Mouse (Mus musculus): ENCODE results near the gene Rftn2. TPM values are rescaled to one million over a fixed set of nuclear protein-coding genes. Genes with fewer than 3 reads are reported as not detected.

Rftn2 gene
- polyA plus RNA-seq, 1 experiment from 2014 or later = 13.6 TPM

GRCm38 (mm10) chr1:55225398-55225797, 1.2 kb downstream of the Rftn2 start:
- Histone ChIP-seq H3K4me2 (replicated peaks; ENCODE audit: low read depth, low read length) (peak overlapping the region; percentile 56), H3K9me3 (ENCODE audit: low read length) (no peaks in the 10 kb centered on the region), H3K27me3 (replicated peaks; ENCODE audit: insufficient read depth, low read length) (no peaks in the 10 kb centered on the region), H3K4me3 (ENCODE audit: low read depth, low read length) (peak overlapping the region; percentile 48), H3K27ac (ENCODE audit: low read length) (no peak overlapping the region), H3K4me1 (ENCODE audit: insufficient read depth, low read depth, low read length) (peaks cover 9% of the 10 kb centered on the region; the same call in 1 of the 2 replicates), H3K9ac (replicated peaks; ENCODE audit: low read depth) (peak overlapping the region; percentile 44), H3K36me3 (ENCODE audit: insufficient read depth, low read length) (no peaks in the 10 kb centered on the region)
- 36% methylated on average over 3 of the region's 3 CpGs for WGBS
- no peak for DNase-seq (ENCODE audit: low spot score)
- TF ChIP-seq EP300 (IDR thresholded peaks at IDR 0.05) (no peak), CTCF (IDR thresholded peaks at IDR 0.05) (no peak)
- 0 out of 2 replicates have a peak, but pooled peaks have one; percentile 25 for ATAC-seq

- Histone ChIP-seq H3K27me3 (replicated peaks; ENCODE audit: insufficient read depth, low read length) (no peaks in the 10 kb centered on the region), H3K9ac (replicated peaks; ENCODE audit: low read depth) (no peak overlapping the region), H3K36me3 (ENCODE audit: insufficient read depth, low read length) (no peaks in the 10 kb centered on the region), H3K9me3 (ENCODE audit: low read length) (no peaks in the 10 kb centered on the region), H3K4me2 (replicated peaks; ENCODE audit: low read depth, low read length) (peak overlapping the region; percentile 56), H3K4me1 (ENCODE audit: insufficient read depth, low read depth, low read length) (peaks cover 9% of the 10 kb centered on the region; the same call in 1 of the 2 replicates), H3K4me3 (ENCODE audit: low read depth, low read length) (no peak overlapping the region), H3K27ac (ENCODE audit: low read length) (no peak overlapping the region)
- ATAC-seq (no peak), DNase-seq (ENCODE audit: low spot score) (no peak)
- TF ChIP-seq EP300 (IDR thresholded peaks at IDR 0.05) (no peak), CTCF (IDR thresholded peaks at IDR 0.05) (no peak)
- 77% methylated on average over 11 of the region's 11 CpGs for WGBS
Observed at GRCm38 (mm10) chr1:55224111-55224510, 2.5 kb downstream of the Rftn2 start.

- ATAC-seq = no peak
- Histone ChIP-seq H3K4me1 (ENCODE audit: insufficient read depth, low read depth, low read length) (peaks cover 9% of the 10 kb centered on the region; the same call in 1 of the 2 replicates), H3K36me3 (ENCODE audit: insufficient read depth, low read length) (no peaks in the 10 kb centered on the region), H3K4me3 (ENCODE audit: low read depth, low read length) (no peak overlapping the region), H3K4me2 (replicated peaks; ENCODE audit: low read depth, low read length) (no peak overlapping the region), H3K27me3 (replicated peaks; ENCODE audit: insufficient read depth, low read length) (no peaks in the 10 kb centered on the region), H3K9me3 (ENCODE audit: low read length) (no peaks in the 10 kb centered on the region), H3K9ac (replicated peaks; ENCODE audit: low read depth) (no peak overlapping the region), H3K27ac (ENCODE audit: low read length) (no peak overlapping the region)
- no peak for DNase-seq (ENCODE audit: low spot score)
- TF ChIP-seq CTCF (IDR thresholded peaks at IDR 0.05) = no peak
- no peak for TF ChIP-seq EP300 (IDR thresholded peaks at IDR 0.05)
- WGBS = 87% methylated on average over 7 of the region's 7 CpGs
Observed at GRCm38 (mm10) chr1:55223026-55223425, 3.6 kb downstream of the Rftn2 start.

- no peak overlapping the region for H3K9ac ChIP-seq (replicated peaks; ENCODE audit: low read depth)
- DNase-seq (ENCODE audit: low spot score) = peak; percentile 61
- peaks cover 9% of the 10 kb centered on the region; the same call in 1 of the 2 replicates for H3K4me1 ChIP-seq (ENCODE audit: insufficient read depth, low read depth, low read length)
- H3K4me2 ChIP-seq (replicated peaks; ENCODE audit: low read depth, low read length) = 0 out of 2 replicates have a peak overlapping the region, but pooled peaks have one; percentile 9
- ATAC-seq = 0 out of 2 replicates have a peak, but pooled peaks have one; percentile 18
- H3K27me3 ChIP-seq (replicated peaks; ENCODE audit: insufficient read depth, low read length) = no peaks in the 10 kb centered on the region
- no peaks in the 10 kb centered on the region for H3K9me3 ChIP-seq (ENCODE audit: low read length)
- no peaks in the 10 kb centered on the region for H3K36me3 ChIP-seq (ENCODE audit: insufficient read depth, low read length)
- H3K27ac ChIP-seq (ENCODE audit: low read length) = no peak overlapping the region
- 52% methylated on average over 4 of the region's 4 CpGs for WGBS
- H3K4me3 ChIP-seq (ENCODE audit: low read depth, low read length) = no peak overlapping the region
- TF ChIP-seq EP300 (IDR thresholded peaks at IDR 0.05) (no peak), CTCF (IDR thresholded peaks at IDR 0.05) (no peak)
Observed at GRCm38 (mm10) chr1:55221352-55221751, 5.2 kb downstream of the Rftn2 start.

GRCm38 (mm10) chr1:55217191-55217590, 9.4 kb downstream of the Rftn2 start:
- Histone ChIP-seq H3K36me3 (ENCODE audit: insufficient read depth, low read length) (no peaks in the 10 kb centered on the region), H3K27ac (ENCODE audit: low read length) (peak overlapping the region; percentile 47; the same call in 1 of the 2 replicates), H3K9me3 (ENCODE audit: low read length) (no peaks in the 10 kb centered on the region), H3K27me3 (replicated peaks; ENCODE audit: insufficient read depth, low read length) (no peaks in the 10 kb centered on the region), H3K4me1 (ENCODE audit: insufficient read depth, low read depth, low read length) (peaks cover 5% of the 10 kb centered on the region; the same call in 1 of the 2 replicates), H3K4me3 (ENCODE audit: low read depth, low read length) (no peak overlapping the region), H3K4me2 (replicated peaks; ENCODE audit: low read depth, low read length) (no peak overlapping the region), H3K9ac (replicated peaks; ENCODE audit: low read depth) (no peak overlapping the region)
- peak; percentile 88 for DNase-seq (ENCODE audit: low spot score)
- 42% methylated on average over 2 of the region's 2 CpGs for WGBS
- TF ChIP-seq CTCF (IDR thresholded peaks at IDR 0.05) = no peak
- ATAC-seq = peak; percentile 84

GRCm38 (mm10) chr1:55215185-55215813, 11.3 kb downstream of the Rftn2 start:
- DNase-seq (ENCODE audit: low spot score) (peak; percentile 53), ATAC-seq (peak; percentile 26; the same call in 1 of the 2 replicates)
- no peak overlapping the region for H3K4me3 ChIP-seq (ENCODE audit: low read depth, low read length)
- H3K9ac ChIP-seq (replicated peaks; ENCODE audit: low read depth) = no peak overlapping the region
- 48% methylated on average over 11 of the region's 11 CpGs for WGBS
- TF ChIP-seq EP300 (IDR thresholded peaks at IDR 0.05) (no peak), CTCF (IDR thresholded peaks at IDR 0.05) (no peak)
- no peaks in the 10 kb centered on the region for H3K27me3 ChIP-seq (replicated peaks; ENCODE audit: insufficient read depth, low read length)
- no peak overlapping the region for H3K27ac ChIP-seq (ENCODE audit: low read length)
- H3K36me3 ChIP-seq (ENCODE audit: insufficient read depth, low read length) = no peaks in the 10 kb centered on the region
- H3K4me1 ChIP-seq (ENCODE audit: insufficient read depth, low read depth, low read length) = peaks cover 3% of the 10 kb centered on the region; the same call in 1 of the 2 replicates
- H3K9me3 ChIP-seq (ENCODE audit: low read length) = no peaks in the 10 kb centered on the region
- H3K4me2 ChIP-seq (replicated peaks; ENCODE audit: low read depth, low read length) = no peak overlapping the region

Measured in lung, postnatal 0 days (tissue).